Mouse (Mus musculus): ENCODE measurements at regions not wholly inside any gene's neighbourhood (a gene's known extent, or its start where the extent isn't known, plus 50 kb on each side); places are given as distances from the start of the nearest gene placed in this dataset.

DNA sequence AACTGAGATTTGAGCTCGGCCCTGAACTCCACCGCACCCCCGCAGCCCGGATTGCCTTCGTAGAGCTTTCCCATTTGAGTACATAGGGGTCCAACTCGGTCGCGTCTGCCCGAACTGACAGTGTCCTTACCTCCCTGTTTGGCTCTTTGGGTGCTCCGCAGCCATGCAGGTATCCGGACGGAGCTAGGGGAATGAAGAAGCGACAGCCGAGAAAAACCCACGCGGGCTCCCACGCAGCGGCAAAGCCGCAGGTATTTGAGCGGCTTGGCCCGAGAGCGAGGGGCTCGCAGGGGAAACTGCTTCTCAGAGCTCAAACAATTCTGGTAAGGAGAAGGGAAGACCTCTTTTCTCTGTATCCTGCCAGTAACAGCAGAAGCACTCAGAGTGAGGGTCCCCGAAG is 82.5 kb downstream of the Kcnrg start:
- TF ChIP-seq GATA1 (IDR thresholded peaks at IDR 0.05; ENCODE audit: low read depth, low read length) (no peak), TAL1 (IDR thresholded peaks at IDR 0.05; ENCODE audit: low read length) (no peak), ZNF384 (IDR thresholded peaks at IDR 0.05; ENCODE audit: low read depth, low read length) (no peak), CTCF (IDR thresholded peaks at IDR 0.05 in 2 of 3, conservative IDR thresholded peaks at IDR 0.05 in 1 of 3; ENCODE audit: control insufficient read depth in 1 of 3, insufficient read depth in 1 of 3, low read depth in 2 of 3, low read length in 3 of 3, poor library complexity in 1 of 3, severe bottlenecking in 1 of 3) (no peak), USF1 (IDR thresholded peaks at IDR 0.05; ENCODE audit: low read depth, low read length) (no peak), MXI1 (IDR thresholded peaks at IDR 0.05; ENCODE audit: low read depth, low read length) (no peak), CHD2 (IDR thresholded peaks at IDR 0.05; ENCODE audit: low read length) (no peak), MEF2A (IDR thresholded peaks at IDR 0.05; ENCODE audit: extremely low read depth, insufficient replicate concordance, low read depth, low read length, poor library complexity, severe bottlenecking) (no peak), SIN3A (IDR thresholded peaks at IDR 0.05; ENCODE audit: low read length) (no peak), POLR2A (IDR thresholded peaks at IDR 0.05; ENCODE audit: control insufficient read depth in 1 of 2, insufficient read depth in 1 of 2, low read depth in 1 of 2, low read length in 2 of 2, poor library complexity in 1 of 2) (no peak), MAFK (IDR thresholded peaks at IDR 0.05; ENCODE audit: borderline replicate concordance, low read depth, low read length) (no peak), ZC3H11A (IDR thresholded peaks at IDR 0.05; ENCODE audit: low read depth, low read length) (no peak), EP300 (IDR thresholded peaks at IDR 0.05; ENCODE audit: low read depth in 1 of 2, low read length in 2 of 2) (no peak), POLR2AphosphoS2 (IDR thresholded peaks at IDR 0.05; ENCODE audit: low read length) (no peak)

Data from MEL (cell line).